Mouse (Mus musculus): ENCODE measurements around the gene Spns3.

Gene Spns3

DNA sequence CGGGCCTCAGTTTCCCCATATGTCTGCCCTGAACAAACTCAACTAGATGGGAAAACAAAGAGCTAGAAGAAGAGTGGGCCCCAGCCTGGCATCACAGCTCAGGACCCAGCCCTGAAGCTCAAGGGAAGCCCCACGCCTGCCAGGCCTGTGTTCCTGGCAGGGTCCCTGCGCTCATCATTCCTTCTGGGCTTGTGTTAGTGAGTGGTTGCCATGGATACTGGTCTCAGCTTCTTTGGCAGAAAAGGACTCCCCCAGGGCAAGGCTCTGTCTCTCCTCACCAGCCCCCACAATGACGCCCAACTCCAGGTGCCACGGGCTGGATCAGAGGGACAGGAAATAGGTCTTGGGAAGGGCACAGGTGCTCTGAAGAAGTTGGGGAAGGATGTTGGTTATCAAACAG is 65.1 kb downstream of the Spns3 start:
- CTCF ChIA-PET = no interaction called here

GRCm38 (mm10) chr11:72484549-72484948 is 65.8 kb downstream of the Spns3 start:
- CTCF ChIA-PET = no interaction called here

GRCm38 (mm10) chr11:72481952-72482351 is 68.4 kb downstream of the Spns3 start:
- CTCF ChIA-PET = no interaction called here

- CTCF ChIA-PET = no interaction called here
Observed at GRCm38 (mm10) chr11:72481313-72481712, 69.0 kb downstream of the Spns3 start.

GRCm38 (mm10) chr11:72479499-72479898 is 70.8 kb downstream of the Spns3 start:
- CTCF ChIA-PET = no interaction called here

GRCm38 (mm10) chr11:72478228-72478627 is 72.1 kb downstream of the Spns3 start:
- CTCF ChIA-PET = interaction anchor here (0.8 kb wide), 1 partner anchor 11 kb away, joined by 3 read pairs; no protein-coding TSS in a partner anchor

DNA sequence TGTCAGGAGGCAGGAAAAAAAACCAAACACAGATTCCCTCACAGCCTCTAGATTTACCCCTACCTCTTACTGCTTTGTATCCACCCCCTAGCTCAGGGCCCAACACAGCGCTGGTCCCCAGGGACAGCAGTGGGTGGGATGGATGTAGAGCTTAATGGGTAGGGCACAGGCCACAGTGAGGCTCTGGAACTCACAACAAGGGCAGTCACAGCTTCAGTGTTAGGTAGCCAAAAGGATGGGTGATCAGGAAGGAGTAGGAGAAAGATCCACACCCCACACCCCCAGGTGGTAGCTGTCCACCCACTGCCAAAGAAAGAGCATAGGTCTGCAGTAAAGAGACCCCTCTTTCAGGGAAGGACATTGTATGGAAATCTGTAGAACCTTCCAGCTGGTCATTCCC is 72.7 kb downstream of the Spns3 start:
- CTCF ChIA-PET = interaction anchor here (0.7 to 0.8 kb wide), 2 partner anchors 11 to 225 kb away, joined by 3 to 4 read pairs; no protein-coding TSS in a partner anchor

DNA sequence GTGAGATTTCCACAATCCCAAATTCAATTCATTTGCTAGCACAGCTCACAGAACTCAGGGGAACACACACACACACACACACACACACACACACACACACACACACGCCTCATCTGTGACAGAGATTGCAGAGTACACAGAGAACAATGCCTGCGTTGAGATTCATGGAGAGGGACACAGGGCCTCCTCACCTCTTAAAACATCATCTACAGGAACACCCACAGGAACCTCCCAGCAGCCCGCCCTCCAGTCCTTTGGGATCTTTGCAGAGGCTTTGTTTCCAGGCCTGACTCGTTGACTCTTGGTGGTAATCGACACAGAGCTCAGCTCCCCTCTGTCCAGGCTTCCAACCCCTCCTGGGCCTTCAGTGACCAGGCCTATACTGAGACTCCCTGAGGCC is 73.1 kb downstream of the Spns3 start:
- CTCF ChIA-PET = interaction anchor here (0.7 to 0.8 kb wide), 2 partner anchors 10 to 225 kb away, joined by 3 to 4 read pairs; no protein-coding TSS in a partner anchor

- CTCF ChIA-PET = no interaction called here
Observed at GRCm38 (mm10) chr11:72476074-72476625, 74.2 kb downstream of the Spns3 start.

DNA sequence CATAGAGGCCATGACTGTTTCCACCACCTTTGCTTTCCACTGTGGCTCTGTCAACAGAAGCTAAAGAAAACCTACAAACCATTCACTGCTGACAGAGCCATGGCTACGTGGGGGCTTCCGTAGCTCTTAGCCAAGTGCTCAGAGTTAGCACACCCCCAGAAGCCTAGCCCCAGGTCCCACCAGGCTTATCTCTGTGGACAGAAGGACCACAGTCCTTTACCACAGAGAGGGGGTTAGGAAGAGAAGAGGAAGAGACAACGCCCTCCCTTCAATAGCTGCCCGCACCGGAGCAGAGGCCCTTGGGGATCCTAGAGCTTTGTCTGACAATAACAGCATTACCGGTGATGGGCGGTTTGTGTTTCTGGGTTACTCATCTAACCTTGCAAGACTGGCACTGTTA is 74.9 kb downstream of the Spns3 start:
- CTCF ChIA-PET = no interaction called here

DNA sequence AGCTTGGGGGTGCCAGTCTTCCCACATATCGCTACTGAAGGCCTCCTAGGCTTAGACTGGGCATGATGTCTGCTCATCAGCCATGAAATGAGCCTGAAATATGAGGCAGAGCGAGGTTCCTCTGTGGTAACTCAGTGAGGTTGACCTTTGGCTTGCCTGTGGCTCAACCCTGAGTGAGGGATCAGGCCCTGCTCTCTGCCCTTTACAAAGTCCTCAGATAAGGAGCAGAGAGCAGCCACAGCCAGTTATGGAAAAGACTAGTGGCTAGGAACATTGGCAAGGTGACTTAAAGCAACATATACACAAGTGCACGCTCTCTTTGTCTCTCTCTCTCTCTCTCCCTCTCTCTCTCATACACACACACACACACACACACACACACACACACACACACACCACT is 75.4 kb downstream of the Spns3 start:
- CTCF ChIA-PET = no interaction called here

DNA sequence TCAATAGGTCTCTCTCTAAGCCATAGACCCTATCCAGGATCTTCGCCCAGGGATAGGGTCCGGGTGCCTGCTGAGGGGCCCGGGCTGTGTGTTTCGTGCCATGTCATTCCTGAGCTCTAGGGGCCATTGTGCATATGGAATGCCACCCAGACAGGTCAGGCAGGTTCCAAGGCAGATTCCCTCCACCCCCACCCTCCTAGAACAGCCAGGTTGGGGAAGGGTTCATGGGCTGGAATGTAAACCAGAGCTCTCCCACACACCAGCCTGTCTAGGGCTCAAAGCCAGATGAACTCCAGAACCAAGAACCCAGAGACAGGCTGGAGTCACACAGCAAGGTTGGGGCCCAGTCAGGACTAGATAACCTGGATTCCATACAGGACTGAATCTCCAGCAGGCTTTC is 76.8 kb downstream of the Spns3 start:
- CTCF ChIA-PET = no interaction called here

DNA sequence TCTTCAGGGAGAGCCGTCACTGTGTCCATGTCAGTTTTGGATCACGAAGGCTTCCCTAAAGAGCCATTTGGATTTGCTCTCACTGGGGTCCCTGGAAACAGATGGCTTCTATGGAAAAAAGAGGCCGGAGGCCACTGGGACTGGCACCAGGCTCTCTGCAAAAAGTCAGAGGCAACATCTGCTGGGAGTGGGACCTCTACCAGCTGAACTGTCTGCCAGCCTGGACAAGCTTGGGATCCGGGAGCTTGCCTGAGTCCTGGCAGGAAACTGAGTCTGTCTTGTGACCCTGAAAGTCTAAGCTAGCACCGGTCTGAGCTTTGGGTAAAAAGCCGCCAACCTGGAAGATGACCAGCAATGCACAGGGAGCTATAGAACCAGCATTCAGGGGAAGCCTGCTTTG is 78.9 kb downstream of the Spns3 start:
- CTCF ChIA-PET = interaction anchor here (0.6 kb wide), 2 partner anchors 61 to 99 kb away, joined by 4 to 6 read pairs; no protein-coding TSS in a partner anchor

DNA sequence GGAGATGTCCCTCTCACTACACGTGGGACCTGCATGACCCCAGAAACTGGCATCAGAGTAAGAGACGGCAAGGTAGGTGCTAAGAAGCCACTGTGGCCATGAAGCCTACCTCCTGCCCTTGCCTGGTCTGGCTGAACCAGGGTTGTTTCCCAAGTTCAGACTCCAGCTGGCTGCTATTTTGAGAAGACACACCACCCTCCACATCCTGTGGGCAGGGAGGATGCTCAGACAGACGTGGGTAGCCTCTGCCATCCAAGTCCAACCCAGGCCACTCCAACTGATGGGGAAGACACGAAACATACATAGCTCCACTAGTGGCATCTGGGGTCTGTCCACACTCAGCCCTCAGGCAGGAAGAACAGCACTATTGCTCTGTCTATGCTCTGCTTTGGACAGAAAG is 80.3 kb downstream of the Spns3 start:
- CTCF ChIA-PET = no interaction called here

DNA sequence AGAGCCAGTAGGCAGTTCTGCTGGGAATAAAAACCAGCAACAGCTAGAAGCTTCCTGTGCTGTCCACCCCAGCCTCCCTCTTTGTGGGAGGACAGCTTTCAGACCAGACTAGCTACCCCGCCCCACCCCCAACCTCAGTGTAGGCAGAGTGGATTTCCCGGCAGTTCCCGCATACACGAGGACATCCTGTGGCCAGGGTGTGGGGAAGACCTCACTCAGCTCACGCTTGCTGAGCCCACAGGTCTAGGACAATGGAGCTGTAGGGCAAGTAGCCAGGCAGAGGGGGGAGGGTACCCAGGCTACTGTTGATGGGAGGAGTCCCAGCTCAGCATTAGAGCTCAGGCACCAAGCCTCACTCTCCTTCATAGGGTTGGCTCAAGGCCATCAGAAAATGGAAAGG is 81.1 kb downstream of the Spns3 start:
- CTCF ChIA-PET = no interaction called here

GRCm38 (mm10) chr11:72468525-72468924 is 81.8 kb downstream of the Spns3 start:
- CTCF ChIA-PET = no interaction called here

- CTCF ChIA-PET = interaction anchor here (0.6 to 0.9 kb wide), 2 partner anchors 11 to 34 kb away, joined by 3 to 6 read pairs; no protein-coding TSS in a partner anchor
Observed at GRCm38 (mm10) chr11:72466694-72467507, 83.4 kb downstream of the Spns3 start.

DNA sequence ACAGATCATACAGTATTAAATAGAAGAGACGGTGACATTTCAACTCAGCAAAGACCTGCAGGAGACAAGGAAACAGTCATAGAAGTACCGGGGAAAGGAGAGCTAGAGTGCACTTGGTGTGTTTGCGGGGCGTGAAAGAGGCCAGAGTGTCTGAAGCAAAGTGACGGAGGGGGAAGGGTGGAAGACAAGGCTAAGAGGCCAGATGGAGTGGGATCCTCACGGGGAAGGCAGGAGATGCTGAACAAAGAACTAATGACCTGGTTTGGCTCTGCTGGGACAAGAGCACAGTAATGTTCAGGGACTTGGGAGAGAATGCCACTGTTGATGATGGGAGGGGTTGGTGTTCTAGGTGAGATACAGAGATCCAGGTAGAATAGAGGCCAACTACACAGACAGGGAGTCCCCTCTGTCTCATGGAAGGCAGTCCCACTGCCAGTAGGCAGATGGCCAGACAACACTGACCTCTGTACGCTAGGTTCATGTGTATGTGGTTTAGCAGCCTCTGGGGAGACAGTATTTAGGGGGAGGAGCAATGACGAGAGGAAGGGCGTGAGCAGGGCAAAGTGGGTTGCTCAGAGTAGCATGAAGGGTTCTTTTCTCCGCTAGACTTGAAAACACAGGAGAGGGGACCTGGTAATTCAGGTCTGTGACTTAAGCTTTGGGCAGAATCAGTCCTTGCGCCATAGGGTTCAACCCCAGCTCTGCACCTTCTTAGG is 84.2 kb downstream of the Spns3 start:
- CTCF ChIA-PET = interaction anchor here (0.9 kb wide), 1 partner anchor 12 kb away, joined by 3 read pairs; no protein-coding TSS in a partner anchor

DNA sequence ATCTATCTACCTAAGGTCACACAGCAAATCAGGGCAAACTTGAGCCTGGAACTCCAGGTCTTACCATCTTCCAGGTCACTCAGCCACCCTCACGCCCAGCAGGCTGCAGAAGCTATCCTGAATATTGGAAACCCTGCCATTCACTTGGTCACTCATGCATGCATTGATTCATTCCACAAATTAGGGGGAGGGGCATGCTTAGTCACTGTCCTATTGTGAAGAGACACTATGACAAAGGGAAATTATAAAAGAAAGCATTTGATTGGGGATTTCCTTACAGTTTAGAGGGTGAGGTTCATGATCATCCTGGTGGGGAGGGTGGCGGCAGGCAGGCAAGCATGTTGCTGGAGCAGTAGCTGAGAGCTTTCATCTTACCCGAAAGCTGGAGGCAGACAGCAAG is 85.5 kb downstream of the Spns3 start:
- CTCF ChIA-PET = no interaction called here

GRCm38 (mm10) chr11:72461500-72461981 is 88.8 kb downstream of the Spns3 start:
- CTCF ChIA-PET = interaction anchor here (0.5 to 1.9 kb wide), 2 partner anchors 20 to 769 kb away, joined by 4 to 7 read pairs; partner anchors contain the start of gene Mybbp1a

- CTCF ChIA-PET = no interaction called here
Observed at GRCm38 (mm10) chr11:72458502-72458901, 91.8 kb downstream of the Spns3 start.

GRCm38 (mm10) chr11:72457995-72458496 is 92.3 kb downstream of the Spns3 start:
- CTCF ChIA-PET = no interaction called here
